Mouse (Mus musculus): ENCODE data around the gene Hoxa3.

The Hoxa3 gene

GRCm38 (mm10) chr6:52213119-52213986 lies at the start of gene Hoxa3, which contains the start of gene Gm28308:
Gene Hoxa3 (minus strand): TSS chr6:52213336.
Gene Gm28308 (minus strand): TSS chr6:52213339.
- DNase-seq, result no peak

- no peak for DNase-seq
Observed at GRCm38 (mm10) chr6:52262463-52263320, 49.6 kb upstream of the Hoxa3 start.

- DNase-seq, result no peak
Observed at GRCm38 (mm10) chr6:52261751-52262462, 48.8 kb upstream of the Hoxa3 start.

- DNase-seq, result no peak
Observed at GRCm38 (mm10) chr6:52260654-52261575, 47.8 kb upstream of the Hoxa3 start, which contains the start of gene Hoxa13. Gene Hoxa13 (minus strand): TSS chr6:52260880.

GRCm38 (mm10) chr6:52259811-52260261 lies 46.7 kb upstream of the Hoxa3 start:
- no peak for DNase-seq

GRCm38 (mm10) chr6:52259081-52259790 lies 46.1 kb upstream of the Hoxa3 start:
- DNase-seq, result no peak

- DNase-seq, result peak; percentile 71 to 81
Observed at GRCm38 (mm10) chr6:52256956-52257355, 43.8 kb upstream of the Hoxa3 start.

GRCm38 (mm10) chr6:52253511-52254500 lies 40.7 kb upstream of the Hoxa3 start:
- DNase-seq, result no peak

GRCm38 (mm10) chr6:52252775-52253376 lies 39.7 kb upstream of the Hoxa3 start:
- DNase-seq, result no peak

GRCm38 (mm10) chr6:52252016-52252774 lies 39.1 kb upstream of the Hoxa3 start:
- DNase-seq, result no peak

GRCm38 (mm10) chr6:52251177-52251879 lies 38.2 kb upstream of the Hoxa3 start:
- DNase-seq, result no peak

- no peak for DNase-seq
Observed at GRCm38 (mm10) chr6:52249826-52250225, 36.7 kb upstream of the Hoxa3 start.

- DNase-seq, result no peak
Observed at GRCm38 (mm10) chr6:52249415-52249738, 36.2 kb upstream of the Hoxa3 start.

GRCm38 (mm10) chr6:52248638-52249414 lies 35.7 kb upstream of the Hoxa3 start:
- DNase-seq, result no peak

GRCm38 (mm10) chr6:52247766-52248637 lies 34.9 kb upstream of the Hoxa3 start:
- DNase-seq, result no peak

- DNase-seq, result no peak
Observed at GRCm38 (mm10) chr6:52246916-52247315, 33.8 kb upstream of the Hoxa3 start.
